Mouse (Mus musculus) CH12.LX (cell line): ENCODE measurements around the gene Lgi1. TPM values are rescaled to one million over a fixed set of nuclear protein-coding genes. Genes with fewer than 3 reads are reported as not detected.
A peak's percentile ranks its signal among the peaks of the same experiment; 100 is the strongest.

Experiments used
- DNase-seq: peaks from one replicate; pipeline ENCODE4 v3.0.0-alpha.2; 2013; ENCODE audit errors: extremely low read depth
- H3K27ac ChIP-seq: 2 replicates; pipeline ENCODE4 v1.5.1; 2012; ENCODE audit warnings: low read depth, mild to moderate bottlenecking, control low read depth, moderate library complexity; ENCODE audit not compliant: insufficient read depth
- H3K27me3 ChIP-seq: replicated peaks from 2 replicates; pipeline ENCODE3; 2012; ENCODE audit warnings: inconsistent platforms
- H3K36me3 ChIP-seq, 2 experiments: replicated peaks in 1 of 2; 2 replicates each; pipeline versions ENCODE3 to v1.6.1; 2012; ENCODE audit warnings: inconsistent platforms in 1 of 2, low read length in 1 of 2, mild to moderate bottlenecking in 1 of 2, mixed read lengths in 1 of 2, moderate library complexity in 1 of 2; ENCODE audit not compliant: control insufficient read depth in 1 of 2, insufficient read depth in 1 of 2
- H3K4me1 ChIP-seq, 2 experiments: 2 replicates each; pipeline ENCODE4 v1.6.1; 2012; ENCODE audit warnings: inconsistent platforms in 1 of 2, moderate library complexity in 1 of 2; ENCODE audit not compliant: insufficient read depth in 2 of 2, control insufficient read depth in 1 of 2
- H3K4me2 ChIP-seq: 2 replicates; pipeline ENCODE4 v1.6.1; 2012; ENCODE audit warnings: low read depth, mild to moderate bottlenecking, control low read depth; ENCODE audit not compliant: poor library complexity, insufficient read depth, severe bottlenecking
- H3K4me3 ChIP-seq, 3 experiments: fragments of 150-350 bp in 1 of 3; sonication (generic) in 1 of 3; replicated peaks in 1 of 3; 2 replicates each; pipeline versions ENCODE3 to v1.5.1; 2011 to 2012; ENCODE audit warnings: low read depth in 2 of 3, low read length in 2 of 3, mild to moderate bottlenecking in 2 of 3, moderate library complexity in 2 of 3, control low read depth in 1 of 3, improper control_type of control experiment in 1 of 3, inconsistent platforms in 1 of 3, mixed read lengths in 1 of 3; ENCODE audit not compliant: poor library complexity in 1 of 3
- H3K79me2 ChIP-seq: replicated peaks from 2 replicates; pipeline ENCODE4 v1.6.1; 2012; ENCODE audit warnings: mild to moderate bottlenecking, moderate library complexity; ENCODE audit not compliant: control insufficient read depth, poor library complexity, insufficient read depth, severe bottlenecking; ENCODE audit errors: extremely low read depth
- H3K9ac ChIP-seq: 2 replicates; pipeline ENCODE4 v1.6.1; 2012; ENCODE audit warnings: low read depth, mild to moderate bottlenecking, control low read depth, moderate library complexity; ENCODE audit not compliant: insufficient read depth
- H3K9me3 ChIP-seq: replicated peaks from 2 replicates; pipeline ENCODE3; 2012; ENCODE audit warnings: low read length, inconsistent platforms, mixed read lengths
- CHD2 ChIP-seq: IDR thresholded peaks from 2 replicates; pipeline ENCODE4 v1.6.1; 2011; ENCODE audit warnings: low read length, improper control_type of control experiment
- ELF1 ChIP-seq: IDR thresholded peaks from 2 replicates; pipeline ENCODE4 v1.6.1; 2014; ENCODE audit warnings: low read depth, mild to moderate bottlenecking, inconsistent platforms, low read length, improper control_type of control experiment
- JUND ChIP-seq: conservative IDR thresholded peaks from 2 replicates; pipeline ENCODE4 v1.6.1; 2011; ENCODE audit warnings: low read depth, low read length, improper control_type of control experiment
- MAX ChIP-seq: IDR thresholded peaks from 2 replicates; pipeline ENCODE4 v1.6.1; 2011; ENCODE audit warnings: low read length, improper control_type of control experiment
- PAX5 ChIP-seq: IDR thresholded peaks from 2 replicates; pipeline ENCODE4 v1.6.1; 2012; ENCODE audit warnings: low read length, inconsistent platforms, mixed read lengths
- POLR2A ChIP-seq: IDR thresholded peaks from 2 replicates; pipeline ENCODE4 v1.6.1; 2011; ENCODE audit warnings: low read depth, mild to moderate bottlenecking, improper control_type of control experiment, low read length
- RCOR1 ChIP-seq: conservative IDR thresholded peaks from 2 replicates; pipeline ENCODE4 v1.6.1; 2012; ENCODE audit warnings: low read depth, mild to moderate bottlenecking, inconsistent platforms, low read length, improper control_type of control experiment
- TBP ChIP-seq: conservative IDR thresholded peaks from 2 replicates; pipeline ENCODE4 v1.6.1; 2011; ENCODE audit warnings: low read depth, low read length, improper control_type of control experiment
- USF1 ChIP-seq: IDR thresholded peaks from 2 replicates; pipeline ENCODE4 v1.6.1; 2014; ENCODE audit warnings: low read depth, mild to moderate bottlenecking, inconsistent platforms, low read length, improper control_type of control experiment
- USF2 ChIP-seq: conservative IDR thresholded peaks from 2 replicates; pipeline ENCODE4 v1.6.1; 2011; ENCODE audit warnings: low read depth, low read length, improper control_type of control experiment
- ZC3H11A ChIP-seq: IDR thresholded peaks from 2 replicates; pipeline ENCODE4 v1.6.1; 2012; ENCODE audit warnings: low read depth, mild to moderate bottlenecking, inconsistent platforms, low read length, improper control_type of control experiment
- ZNF384 ChIP-seq: IDR thresholded peaks from 2 replicates; pipeline ENCODE4 v1.6.1; 2012; ENCODE audit warnings: low read depth, low read length, improper control_type of control experiment, inconsistent platforms
- dilution Hi-C: fragments of 300-500 bp; cut with MboI; formaldehyde crosslinking; loops from 2 replicates; pipeline ENCODE4 v1.14.3; 2020; ENCODE audit warnings: low sequenced_read_pairs; ENCODE audit not compliant: extremely low pct_unique_long_range_greater_than_20kb, extremely low pct_ligation_motif_present
- in situ Hi-C: fragments of 300-500 bp; cut with MboI; formaldehyde crosslinking; loops from 3 replicates; pipeline ENCODE4 v1.14.3; 2019; ENCODE audit warnings: low sequenced_read_pairs, low pct_ligation_motif_present, low pct_unique_long_range_greater_than_20kb, mixed read lengths
- polyA plus RNA-seq: library from polyadenylated mRNA; unstranded; fragments of >175 nt; gene quantifications from 2 replicates; pipeline ENCODE4 v1.2.1, GENCODE M21; 2012; ENCODE audit warnings: low read depth; ENCODE audit not compliant: insufficient read length
- total RNA-seq, 2 experiments: library from RNA; depleted of rRNA; stranded (reverse); fragments of 300-350 nt in 1 of 2; fragments of >200 nt in 1 of 2; gene quantifications; 2 replicates each; pipeline ENCODE4 v1.2.3; 2012 to 2014

The Lgi1 gene
- total and polyA plus RNA-seq, 3 experiments: 0.20 TPM; not detected in 2

DNA sequence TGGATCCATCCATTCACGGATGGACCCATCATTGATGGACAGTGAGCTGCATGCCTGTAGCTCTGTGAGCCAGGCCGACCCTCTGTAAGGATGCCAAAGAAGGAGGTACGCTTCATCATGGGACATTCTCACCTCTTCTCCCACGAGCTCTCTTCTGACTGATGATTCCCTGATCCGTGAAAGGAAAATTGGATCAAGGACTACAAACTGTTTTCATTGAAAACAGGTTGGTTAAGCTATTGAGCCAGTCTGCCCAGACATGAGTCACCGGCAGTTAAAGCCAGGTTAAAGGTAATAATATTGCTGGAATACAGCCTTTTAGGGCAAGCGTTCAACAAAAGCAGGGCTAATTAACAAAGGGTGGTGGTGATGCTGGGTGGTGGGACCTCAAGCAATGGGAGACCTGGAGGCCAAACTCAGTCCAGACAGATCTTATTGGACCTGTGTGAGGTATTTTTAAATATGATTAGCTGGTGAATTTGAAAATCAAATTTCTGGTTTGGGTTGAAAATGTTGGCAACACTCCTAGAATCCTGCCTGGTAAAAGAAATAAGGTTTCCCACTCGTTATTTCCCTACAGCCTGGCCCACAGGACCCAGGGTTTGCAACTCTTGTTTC lies 92.0 kb downstream of the Lgi1 start:
- DNase-seq: no peak
- TF ChIP-seq MAX (no peak), USF1 (no peak), TBP (no peak), CHD2 (no peak), ELF1 (no peak), POLR2A (no peak), ZC3H11A (no peak)
- in situ Hi-C loops: loop anchor here (10.0 kb wide), 1 partner anchor 102 kb away; no protein-coding TSS in a partner anchor
- H3K27me3 ChIP-seq: no peaks in the 10 kb centered on the region
- no peak overlapping the region for H3K4me2 ChIP-seq
- H3K9ac ChIP-seq: no peak overlapping the region
- H3K27ac ChIP-seq: no peak overlapping the region
- no peak overlapping the region for H3K4me3 ChIP-seq
- peaks cover 0 to 6% of the 10 kb centered on the region in 2 experiments; a peak in 1 of 4 replicates for H3K4me1 ChIP-seq
- no peaks in the 10 kb centered on the region for H3K79me2 ChIP-seq
- dilution Hi-C loops: no loop called here
- H3K36me3 ChIP-seq: no peaks in the 10 kb centered on the region
- no peaks in the 10 kb centered on the region for H3K9me3 ChIP-seq

- no peaks in the 10 kb centered on the region for H3K79me2 ChIP-seq
- no peak for TF ChIP-seq ZC3H11A
- peak; percentile 9; the same call in 1 of the 2 replicates for TF ChIP-seq ZNF384
- no peak for TF ChIP-seq PAX5
These were observed 93.8 kb downstream of the Lgi1 start for GRCm38 (mm10) chr19:38357956-38358623.

GRCm38 (mm10) chr19:38359287-38359686 lies 95.0 kb downstream of the Lgi1 start:
- Histone ChIP-seq H3K27ac (no peak overlapping the region), H3K79me2 (no peaks in the 10 kb centered on the region), H3K4me3 (no peak overlapping the region), H3K4me1 (peaks cover 0 to 4% of the 10 kb centered on the region in 2 experiments; a peak in 2 of 4 replicates), H3K9ac (no peak overlapping the region), H3K4me2 (no peak overlapping the region), H3K9me3 (no peaks in the 10 kb centered on the region), H3K36me3 (no peaks in the 10 kb centered on the region), H3K27me3 (no peaks in the 10 kb centered on the region)
- TF ChIP-seq USF2 (no peak), RCOR1 (no peak), ZNF384 (peak; percentile 45; the same call in 1 of the 2 replicates), JUND (no peak)
- DNase-seq: no peak
- in situ Hi-C loops (loop anchor here (10.0 kb wide), 1 partner anchor 104 kb away; no protein-coding TSS in a partner anchor), dilution Hi-C loops (no loop called here)

More at GRCm38 (mm10) chr19:38357956-38358623, 93.8 kb downstream of the Lgi1 start:
- H3K27ac ChIP-seq: no peak overlapping the region
- H3K9me3 ChIP-seq: no peaks in the 10 kb centered on the region
- H3K9ac ChIP-seq: no peak overlapping the region
- peaks cover 0 to 6% of the 10 kb centered on the region in 2 experiments; a peak in 1 of 4 replicates for H3K4me1 ChIP-seq
- DNase-seq: no peak
- no peaks in the 10 kb centered on the region for H3K36me3 ChIP-seq
- H3K4me3 ChIP-seq: no peak overlapping the region
- no peaks in the 10 kb centered on the region for H3K27me3 ChIP-seq
- dilution Hi-C loops: no loop called here
- in situ Hi-C loops: loop anchor here (10.0 kb wide), 1 partner anchor 103 kb away; no protein-coding TSS in a partner anchor
- H3K4me2 ChIP-seq: no peak overlapping the region

Other genes starting within 250 kb of the Lgi1 start
- gene Myof, start 221.0 kb upstream of the Lgi1 start, total RNA-seq (2012; rRNA removed): 0.29 and 0.30 TPM in 2 replicates
- gene Myof, start 221.0 kb upstream of the Lgi1 start, total RNA-seq (2014; rRNA removed): 0.49 and 0.59 TPM in 2 replicates
- 3.9 and 4.1 TPM in 2 replicates for gene Myof, start 221.0 kb upstream of the Lgi1 start, polyA plus RNA-seq
- gene Cep55, start 209.5 kb upstream of the Lgi1 start, total RNA-seq (2012; rRNA removed): 29.6 and 33.0 TPM in 2 replicates
- gene Cep55, start 209.5 kb upstream of the Lgi1 start, total RNA-seq (2014; rRNA removed): 76.2 and 90.8 TPM in 2 replicates
- 64.2 and 70.4 TPM in 2 replicates for gene Cep55, start 209.5 kb upstream of the Lgi1 start, polyA plus RNA-seq
- not detected in 2 replicates for gene Ffar4, start 167.5 kb upstream of the Lgi1 start, total RNA-seq (2012; rRNA removed)
- not detected in 2 replicates for gene Ffar4, start 167.5 kb upstream of the Lgi1 start, total RNA-seq (2014; rRNA removed)
- gene Ffar4, start 167.5 kb upstream of the Lgi1 start, polyA plus RNA-seq: not detected in 2 replicates
- 0.13 TPM in 1 of 2 replicates, not detected in the other for gene Rbp4, start 139.3 kb upstream of the Lgi1 start, total RNA-seq (2012; rRNA removed)
- gene Rbp4, start 139.3 kb upstream of the Lgi1 start, total RNA-seq (2014; rRNA removed): not detected in 2 replicates
- not detected in 2 replicates for gene Rbp4, start 139.3 kb upstream of the Lgi1 start, polyA plus RNA-seq
- not detected in 2 replicates for gene Pde6c, start 131.8 kb upstream of the Lgi1 start, total RNA-seq (2012; rRNA removed)
- gene Pde6c, start 131.8 kb upstream of the Lgi1 start, total RNA-seq (2014; rRNA removed): not detected in 2 replicates
- gene Pde6c, start 131.8 kb upstream of the Lgi1 start, polyA plus RNA-seq: not detected in 2 replicates
- gene Fra10ac1, start 40.4 kb upstream of the Lgi1 start, total RNA-seq (2012; rRNA removed): 21.1 and 22.2 TPM in 2 replicates
- 21.6 and 24.9 TPM in 2 replicates for gene Fra10ac1, start 40.4 kb upstream of the Lgi1 start, total RNA-seq (2014; rRNA removed)
- 50.4 and 60.5 TPM in 2 replicates for gene Fra10ac1, start 40.4 kb upstream of the Lgi1 start, polyA plus RNA-seq
- gene Slc35g1, start 131.4 kb downstream of the Lgi1 start, total RNA-seq (2012; rRNA removed): 14.6 and 17.8 TPM in 2 replicates
- 38.2 and 38.5 TPM in 2 replicates for gene Slc35g1, start 131.4 kb downstream of the Lgi1 start, total RNA-seq (2014; rRNA removed)
- gene Slc35g1, start 131.4 kb downstream of the Lgi1 start, polyA plus RNA-seq: 17.9 and 21.7 TPM in 2 replicates
- under 0.01 and 0.04 TPM in 2 replicates for gene Plce1, start 216.6 kb downstream of the Lgi1 start, total RNA-seq (2012; rRNA removed)
- 0.04 and 0.05 TPM in 2 replicates for gene Plce1, start 216.6 kb downstream of the Lgi1 start, total RNA-seq (2014; rRNA removed)
- gene Plce1, start 216.6 kb downstream of the Lgi1 start, polyA plus RNA-seq: 0.10 and 0.13 TPM in 2 replicates